Mouse (Mus musculus) colon, adult 2 months (tissue): ENCODE measurements around the gene Gm10488. TPM values are rescaled to one million over a fixed set of nuclear protein-coding genes. Genes with fewer than 3 reads are reported as not detected.

Experiments used
- polyA plus RNA-seq: library from polyadenylated mRNA; depleted of rRNA; stranded (reverse); fragments of >200 nt; gene quantifications from 2 replicates; pipeline ENCODE4 v1.2.3, GENCODE M21; 2012; rRNA removed

Gene Gm10488
- not detected in 2 replicates for polyA plus RNA-seq

GRCm38 (mm10) chrX:29976014-29976413 is at the start of gene Gm10488:
Gm10488 (plus strand) TSS chrX:29976314.

